Mouse (Mus musculus): ENCODE results near the gene Tjp3. TPM values are rescaled to one million over a fixed set of nuclear protein-coding genes. Genes with fewer than 3 reads are reported as not detected.

Tjp3 gene
- polyA plus RNA-seq, 1 experiment: 13.2 TPM

GRCm38 (mm10) chr10:81289811-81290210 lies 1.6 kb downstream of the Tjp3 start:
- Histone ChIP-seq H3K27me3 (replicated peaks; ENCODE audit: control insufficient read depth, insufficient read depth, low read length) (no peaks in the 10 kb centered on the region), H3K4me1 (ENCODE audit: control insufficient read depth, insufficient read depth, low read length) (peaks cover 24% of the 10 kb centered on the region), H3K4me3 (ENCODE audit: insufficient read depth, low read depth, low read length) (no peak overlapping the region), H3K27ac (ENCODE audit: insufficient read depth, low read depth, low read length) (no peak overlapping the region), H3K36me3 (ENCODE audit: control insufficient read depth, insufficient read depth, low read length) (no peaks in the 10 kb centered on the region)
- 51% methylated on average over 14 of the region's 14 CpGs for WGBS
- peak; percentile 76 for DNase-seq
- TF ChIP-seq POLR2A (IDR thresholded peaks at IDR 0.05; ENCODE audit: low read depth, low read length) (no peak), CTCF (conservative IDR thresholded peaks at IDR 0.05; ENCODE audit: insufficient read depth, insufficient read length, low read depth, low read length) (no peak)

GRCm38 (mm10) chr10:81289278-81289677 lies 2.1 kb downstream of the Tjp3 start:
- no peak overlapping the region for H3K4me3 ChIP-seq (ENCODE audit: insufficient read depth, low read depth, low read length)
- H3K4me1 ChIP-seq (ENCODE audit: control insufficient read depth, insufficient read depth, low read length): peaks cover 20% of the 10 kb centered on the region
- H3K27me3 ChIP-seq (replicated peaks; ENCODE audit: control insufficient read depth, insufficient read depth, low read length): no peaks in the 10 kb centered on the region
- WGBS: 6% methylated on average over 7 of the region's 7 CpGs
- peak; percentile 66 for DNase-seq
- no peak overlapping the region for H3K27ac ChIP-seq (ENCODE audit: insufficient read depth, low read depth, low read length)
- TF ChIP-seq POLR2A (IDR thresholded peaks at IDR 0.05; ENCODE audit: low read depth, low read length): no peak
- TF ChIP-seq CTCF (conservative IDR thresholded peaks at IDR 0.05; ENCODE audit: insufficient read depth, insufficient read length, low read depth, low read length): peak; percentile 88
- H3K36me3 ChIP-seq (ENCODE audit: control insufficient read depth, insufficient read depth, low read length): no peaks in the 10 kb centered on the region

GRCm38 (mm10) chr10:81288601-81289000 lies 2.8 kb downstream of the Tjp3 start:
- TF ChIP-seq POLR2A (IDR thresholded peaks at IDR 0.05; ENCODE audit: low read depth, low read length) (no peak), CTCF (conservative IDR thresholded peaks at IDR 0.05; ENCODE audit: insufficient read depth, insufficient read length, low read depth, low read length) (peak; percentile 45)
- no peaks in the 10 kb centered on the region for H3K27me3 ChIP-seq (replicated peaks; ENCODE audit: control insufficient read depth, insufficient read depth, low read length)
- H3K27ac ChIP-seq (ENCODE audit: insufficient read depth, low read depth, low read length): no peak overlapping the region
- DNase-seq: peak; percentile 43
- WGBS: 46% methylated on average over 6 of the region's 6 CpGs
- no peaks in the 10 kb centered on the region for H3K36me3 ChIP-seq (ENCODE audit: control insufficient read depth, insufficient read depth, low read length)
- H3K4me3 ChIP-seq (ENCODE audit: insufficient read depth, low read depth, low read length): no peak overlapping the region
- H3K4me1 ChIP-seq (ENCODE audit: control insufficient read depth, insufficient read depth, low read length): peaks cover 14% of the 10 kb centered on the region

GRCm38 (mm10) chr10:81287513-81288157 lies 3.7 kb downstream of the Tjp3 start:
- H3K4me3 ChIP-seq (ENCODE audit: insufficient read depth, low read depth, low read length): no peak overlapping the region
- TF ChIP-seq POLR2A (IDR thresholded peaks at IDR 0.05; ENCODE audit: low read depth, low read length): no peak
- peak; percentile 72 for TF ChIP-seq CTCF (conservative IDR thresholded peaks at IDR 0.05; ENCODE audit: insufficient read depth, insufficient read length, low read depth, low read length)
- H3K27ac ChIP-seq (ENCODE audit: insufficient read depth, low read depth, low read length): no peak overlapping the region
- 62% methylated on average over 8 of the region's 8 CpGs for WGBS
- H3K36me3 ChIP-seq (ENCODE audit: control insufficient read depth, insufficient read depth, low read length): no peaks in the 10 kb centered on the region
- peaks cover 12% of the 10 kb centered on the region for H3K4me1 ChIP-seq (ENCODE audit: control insufficient read depth, insufficient read depth, low read length)
- peak; percentile 53 for DNase-seq
- H3K27me3 ChIP-seq (replicated peaks; ENCODE audit: control insufficient read depth, insufficient read depth, low read length): no peaks in the 10 kb centered on the region

GRCm38 (mm10) chr10:81286586-81286985 lies 4.8 kb downstream of the Tjp3 start:
- peak overlapping the region; percentile 49 for H3K27ac ChIP-seq (ENCODE audit: insufficient read depth, low read depth, low read length)
- 19% methylated on average over 6 of the region's 6 CpGs for WGBS
- no peaks in the 10 kb centered on the region for H3K36me3 ChIP-seq (ENCODE audit: control insufficient read depth, insufficient read depth, low read length)
- TF ChIP-seq POLR2A (IDR thresholded peaks at IDR 0.05; ENCODE audit: low read depth, low read length) (no peak), CTCF (conservative IDR thresholded peaks at IDR 0.05; ENCODE audit: insufficient read depth, insufficient read length, low read depth, low read length) (no peak)
- no peaks in the 10 kb centered on the region for H3K27me3 ChIP-seq (replicated peaks; ENCODE audit: control insufficient read depth, insufficient read depth, low read length)
- H3K4me1 ChIP-seq (ENCODE audit: control insufficient read depth, insufficient read depth, low read length): peaks cover 12% of the 10 kb centered on the region
- no peak overlapping the region for H3K4me3 ChIP-seq (ENCODE audit: insufficient read depth, low read depth, low read length)
- DNase-seq: peak; percentile 81

GRCm38 (mm10) chr10:81285694-81286450 lies 5.5 kb downstream of the Tjp3 start:
- no peaks in the 10 kb centered on the region for H3K27me3 ChIP-seq (replicated peaks; ENCODE audit: control insufficient read depth, insufficient read depth, low read length)
- H3K27ac ChIP-seq (ENCODE audit: insufficient read depth, low read depth, low read length): peak overlapping the region; percentile 81
- no peaks in the 10 kb centered on the region for H3K36me3 ChIP-seq (ENCODE audit: control insufficient read depth, insufficient read depth, low read length)
- peaks cover 12% of the 10 kb centered on the region for H3K4me1 ChIP-seq (ENCODE audit: control insufficient read depth, insufficient read depth, low read length)
- WGBS: 2% methylated on average over 54 of the region's 54 CpGs
- peak overlapping the region; percentile 55 for H3K4me3 ChIP-seq (ENCODE audit: insufficient read depth, low read depth, low read length)
- DNase-seq: peak; percentile 94
- TF ChIP-seq CTCF (conservative IDR thresholded peaks at IDR 0.05; ENCODE audit: insufficient read depth, insufficient read length, low read depth, low read length) (no peak), POLR2A (IDR thresholded peaks at IDR 0.05; ENCODE audit: low read depth, low read length) (no peak)

GRCm38 (mm10) chr10:81284719-81285118 lies 6.7 kb downstream of the Tjp3 start:
- WGBS: 13% methylated on average over 17 of the region's 17 CpGs
- no peaks in the 10 kb centered on the region for H3K36me3 ChIP-seq (ENCODE audit: control insufficient read depth, insufficient read depth, low read length)
- H3K4me3 ChIP-seq (ENCODE audit: insufficient read depth, low read depth, low read length): peak overlapping the region; percentile 55
- no peak for TF ChIP-seq POLR2A (IDR thresholded peaks at IDR 0.05; ENCODE audit: low read depth, low read length)
- no peak for TF ChIP-seq CTCF (conservative IDR thresholded peaks at IDR 0.05; ENCODE audit: insufficient read depth, insufficient read length, low read depth, low read length)
- no peaks in the 10 kb centered on the region for H3K27me3 ChIP-seq (replicated peaks; ENCODE audit: control insufficient read depth, insufficient read depth, low read length)
- peak overlapping the region; percentile 81 for H3K27ac ChIP-seq (ENCODE audit: insufficient read depth, low read depth, low read length)
- DNase-seq: peak; percentile 78
- H3K4me1 ChIP-seq (ENCODE audit: control insufficient read depth, insufficient read depth, low read length): peaks cover 12% of the 10 kb centered on the region

All from kidney, adult 2 months (tissue).